In the genomic region with DNA sequence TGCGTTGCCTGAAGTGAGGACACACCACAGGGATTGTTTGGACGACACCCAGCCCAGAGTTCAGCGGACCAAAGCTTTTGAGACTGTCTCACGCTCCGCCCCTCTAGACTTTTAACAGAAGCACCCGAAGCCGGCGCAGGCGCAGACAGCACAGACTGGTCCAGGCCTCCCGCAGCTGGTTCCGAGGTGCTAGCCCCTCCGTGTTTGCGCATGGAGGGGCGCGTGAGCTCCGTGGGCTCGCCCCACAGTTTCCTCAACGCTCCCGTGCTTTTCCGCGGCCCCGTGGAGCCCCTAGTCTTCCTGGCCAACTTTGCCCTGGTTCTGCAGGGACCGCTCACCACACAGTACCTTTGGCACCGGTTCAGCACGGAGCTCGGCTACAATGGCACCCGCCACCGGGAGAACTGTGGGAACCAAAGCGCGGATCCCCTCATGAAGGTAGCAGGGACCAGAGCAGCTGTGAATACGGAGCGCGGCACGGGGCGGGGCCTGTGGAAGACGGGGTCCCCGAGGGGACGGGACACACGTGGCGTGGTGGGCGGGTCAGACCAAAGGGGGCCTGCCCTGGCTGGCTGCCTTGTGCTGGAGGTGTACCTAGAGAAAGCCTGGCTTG, we compare ENCODE assay signal across 8 mouse cellular contexts. TPM values are rescaled to one million over a fixed set of nuclear protein-coding genes. Genes with fewer than 3 reads are reported as not detected.
A peak's percentile ranks its signal among the peaks of the same experiment; 100 is the strongest.
DNase-seq lines count a peak whose midpoint lies in the region; ATAC-seq and TF ChIP-seq lines count a peak whose summit lies in the region.

Gene Slc46a1 (plus strand): TSS at position 130 of the 613 bp plus-strand sequence.

- no peaks in the 10 kb centered on the region for H3K27me3 ChIP-seq in hindbrain, embryonic 11.5 days (ENCODE audit: control insufficient read depth, insufficient read depth, low read length)
- H3K27me3 ChIP-seq in lung, postnatal 0 days (replicated peaks; ENCODE audit: insufficient read depth, low read length): no peaks in the 10 kb centered on the region

- H3K36me3 ChIP-seq in hindbrain, embryonic 11.5 days (ENCODE audit: control insufficient read depth, insufficient read depth, low read length): no peaks in the 10 kb centered on the region
- H3K36me3 ChIP-seq in lung, postnatal 0 days (ENCODE audit: insufficient read depth, low read length): no peaks in the 10 kb centered on the region

- peak within 1 kb of the TSS; percentile 90 for H3K4me2 ChIP-seq in hindbrain, embryonic 11.5 days (replicated peaks; ENCODE audit: low read depth, low read length)
- H3K4me2 ChIP-seq in lung, postnatal 0 days (replicated peaks; ENCODE audit: low read depth, low read length): peak within 1 kb of the TSS; percentile 94

- H3K4me3 ChIP-seq in hindbrain, embryonic 11.5 days (ENCODE audit: low read depth, low read length): peak within 1 kb of the TSS; percentile 79
- H3K4me3 ChIP-seq in lung, postnatal 0 days (ENCODE audit: low read depth, low read length): peak within 1 kb of the TSS; percentile 65

- no peaks in the 10 kb centered on the region; the same call in 1 of the 2 replicates for H3K4me1 ChIP-seq in hindbrain, embryonic 11.5 days (replicated peaks; ENCODE audit: control insufficient read depth, insufficient read depth, low read length)
- H3K4me1 ChIP-seq in lung, postnatal 0 days (ENCODE audit: insufficient read depth, low read depth, low read length): peaks cover 5% of the 10 kb centered on the region; the same call in 1 of the 2 replicates

- TF ChIP-seq EP300 in lung, postnatal 0 days (IDR thresholded peaks at IDR 0.05): no peak

- DNase-seq in MN1 (ENCODE audit: low spot score): peak; percentile 82
- DNase-seq in cerebellum, adult 9-11 months: peak; percentile 65
- DNase-seq in frontal cortex, postnatal 10 days (ENCODE audit: low spot score in 2 of 2): peak; percentile 79 to 83
- peak; percentile 89 for DNase-seq in hindbrain, embryonic 11.5 days (ENCODE audit: low spot score)
- peak; percentile 79 to 85 for DNase-seq in layer of hippocampus, postnatal 10 days (ENCODE audit: low spot score in 2 of 2)
- peak; percentile 92 for DNase-seq in lung, postnatal 0 days (ENCODE audit: low spot score)
- peak; percentile 76 for DNase-seq in ovary, postnatal 14 days (ENCODE audit: low spot score)
- peak; percentile 79 for DNase-seq in thymus, postnatal 14 days

- H3K9me3 ChIP-seq in hindbrain, embryonic 11.5 days (ENCODE audit: control insufficient read depth, low read length): no peaks in the 10 kb centered on the region
- peaks cover 4% of the 10 kb centered on the region; the same call in 1 of the 2 replicates for H3K9me3 ChIP-seq in lung, postnatal 0 days (ENCODE audit: low read length)

- H3K9ac ChIP-seq in hindbrain, embryonic 11.5 days (ENCODE audit: low read depth, low read length): peak within 1 kb of the TSS; percentile 86
- peak within 1 kb of the TSS; percentile 30 for H3K9ac ChIP-seq in lung, postnatal 0 days (replicated peaks; ENCODE audit: low read depth)

- peak; percentile 90 for ATAC-seq in hindbrain, embryonic 11.5 days (ENCODE audit: low FRiP score)
- peak; percentile 93 for ATAC-seq in lung, postnatal 0 days

- no peak for TF ChIP-seq CTCF in lung, postnatal 0 days (IDR thresholded peaks at IDR 0.05)

- whole genome bisulfite sequencing in hindbrain, embryonic 11.5 days: under 1% methylated on average over 41 of the region's 41 CpGs
- WGBS in lung, postnatal 0 days: 1% methylated on average over 39 of the region's 41 CpGs

- H3K27ac ChIP-seq in hindbrain, embryonic 11.5 days (ENCODE audit: low read depth, low read length): peak within 1 kb of the TSS; percentile 82
- H3K27ac ChIP-seq in lung, postnatal 0 days (ENCODE audit: low read length): peak within 1 kb of the TSS; percentile 54

RNA-seq across cellular contexts. Expression of gene Slc46a1, which starts in this region (rescaled TPM):
- 14.5 and 15.9 TPM in 2 replicates for polyA plus RNA-seq in hindbrain, embryonic 11.5 days (2014; fragmentation: Nextera tagmentation; extraction: Ambion mirVana)
- 10 to 100 TPM; 10.7 to 13.0 TPM for total RNA-seq in layer of hippocampus, postnatal 10 days (2021)
- polyA plus RNA-seq in lung, postnatal 0 days (2015; fragmentation: Nextera tagmentation; extraction: Ambion mirVana): 10.6 and 11.9 TPM in 2 replicates

Comparison
In these comparisons a context has a peak if more than half of its experiments do, and no peak if none do; other contexts are left out.
1. Peak in every context shown above with its lines: DNase-seq, ATAC-seq, H3K4me3 ChIP-seq and H3K27ac ChIP-seq.